Mouse (Mus musculus) liver, adult 2 months (tissue): ENCODE measurements at regions not wholly inside any gene's neighbourhood (a gene's known extent, or its start where the extent isn't known, plus 50 kb on each side); places are given as distances from the start of the nearest gene placed in this dataset.

Experiments
- CTCF ChIP-seq: fragments of 200-500 bp; IDR thresholded peaks from 2 replicates; pipeline ENCODE4 v1.5.1; 2011; ENCODE audit warnings: low read depth, low read length, control low read depth
- POLR2A ChIP-seq: fragments of 200-500 bp; IDR thresholded peaks from 2 replicates; pipeline ENCODE4 v1.6.1; 2011; ENCODE audit warnings: low read length, control low read depth; ENCODE audit not compliant: insufficient read depth; ENCODE audit errors: extremely low read depth

DNA sequence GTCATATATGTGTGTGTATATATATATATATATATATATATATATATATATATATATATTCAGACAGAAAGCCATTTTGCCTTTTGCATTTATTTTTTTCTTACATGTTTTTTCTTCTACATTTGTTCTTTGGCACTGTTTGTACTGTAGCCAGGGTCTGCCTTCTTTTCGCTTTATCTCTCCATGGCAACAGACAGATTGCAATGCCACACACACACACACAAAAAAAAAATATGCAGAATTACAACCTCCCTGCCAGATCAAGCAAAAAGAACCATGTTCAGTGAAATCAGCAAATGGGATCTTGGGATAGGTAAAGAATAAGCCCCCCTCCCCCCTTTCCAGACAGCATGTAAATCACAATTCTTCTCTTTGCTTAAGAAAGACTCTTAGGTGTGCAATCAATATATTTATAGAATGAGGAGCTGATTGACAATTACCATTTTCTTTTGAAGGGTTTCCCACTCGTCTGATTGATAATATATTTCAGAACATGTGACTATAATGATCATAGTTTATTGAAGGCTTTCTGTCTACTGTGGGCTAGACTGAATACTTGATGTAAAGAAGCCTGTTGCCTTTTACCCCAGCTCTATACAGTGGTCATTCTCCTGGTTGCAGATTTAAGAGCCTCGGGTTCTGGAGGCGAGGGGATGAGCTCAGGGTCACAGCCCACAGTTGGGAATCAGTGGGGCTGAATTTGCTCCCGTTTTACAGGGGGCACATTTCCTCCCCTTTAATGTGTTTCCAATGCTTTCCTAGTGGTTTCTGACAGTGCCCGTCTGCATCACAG lies 54.7 kb upstream of the Pcgf5 start:
- TF ChIP-seq POLR2A (no peak), CTCF (no peak)
